Mouse (Mus musculus) hindbrain, embryonic 10.5 days (tissue): ENCODE results near the gene Cyp4f18. TPM values are rescaled to one million over a fixed set of nuclear protein-coding genes. Genes with fewer than 3 reads are reported as not detected.
"Not testable (repeated sequence)": the region's sequence is repeated elsewhere in the genome, so short reads cannot be mapped to it uniquely, and the experiment has no call there.

Experiments used
- DNase-seq: peaks from one replicate; pipeline ENCODE4 v3.0.0-alpha.2; 2017; ENCODE audit warnings: low spot score
- H3K27ac ChIP-seq: fragments of 300-500 bp; sonication (generic); 2 replicates; pipeline ENCODE4 v1.5.1; 2016; ENCODE audit warnings: mild to moderate bottlenecking, moderate library complexity
- H3K27me3 ChIP-seq: fragments of 300-500 bp; sonication (generic); 2 replicates; pipeline ENCODE4 v1.6.1; 2016; ENCODE audit warnings: mild to moderate bottlenecking; ENCODE audit not compliant: poor library complexity, insufficient read depth, severe bottlenecking
- H3K36me3 ChIP-seq: fragments of 300-500 bp; sonication (generic); 2 replicates; pipeline ENCODE4 v1.6.1; 2016; ENCODE audit warnings: mild to moderate bottlenecking, moderate library complexity
- H3K4me1 ChIP-seq: fragments of 300-500 bp; sonication (generic); replicated peaks from 2 replicates; pipeline ENCODE4 v1.6.1; 2016; ENCODE audit warnings: mild to moderate bottlenecking
- H3K4me3 ChIP-seq: fragments of 300-500 bp; sonication (generic); 2 replicates; pipeline ENCODE4 v1.5.1; 2016; ENCODE audit warnings: mild to moderate bottlenecking, moderate library complexity
- H3K9me3 ChIP-seq: fragments of 300-500 bp; sonication (generic); 2 replicates; pipeline ENCODE4 v1.6.1; 2016; ENCODE audit warnings: mild to moderate bottlenecking, moderate library complexity
- WGBS: fragments of 180-500 bp; shearing (Covaris S2); methylation state at CpG from one replicate; pipeline ENCODE4 v1.1.7; 2016; 5-methylcytosine and 5-hydroxymethylcytosine counted together
- polyA plus RNA-seq: library from polyadenylated mRNA; unstranded; fragments of >200 nt; fragmentation: Nextera tagmentation; extraction: Ambion mirVana; gene quantifications from 2 replicates; pipeline ENCODE4 v1.2.1, GENCODE M21; 2016

Cyp4f18 gene
- 0.50 and 1.0 TPM in 2 replicates for polyA plus RNA-seq

- no peak for DNase-seq
- Histone ChIP-seq H3K36me3 (no peaks in the 10 kb centered on the region), H3K9me3 (no peaks in the 10 kb centered on the region), H3K4me1 (no peaks in the 10 kb centered on the region), H3K4me3 (no peak within 1 kb of the TSS), H3K27me3 (no peaks in the 10 kb centered on the region), H3K27ac (no peak within 1 kb of the TSS)
- WGBS: 80% methylated on average over 3 of the region's 3 CpGs
These were observed at the start of gene Cyp4f18 for GRCm38 (mm10) chr8:72009473-72009872. Gene Cyp4f18, minus strand, starts transcription at chr8:72009626.

GRCm38 (mm10) chr8:72057643-72058042 lies 48.2 kb upstream of the Cyp4f18 start:
- H3K4me1 ChIP-seq, DNase-seq, H3K4me3 ChIP-seq, H3K36me3 ChIP-seq, H3K27me3 ChIP-seq, H3K27ac ChIP-seq, H3K9me3 ChIP-seq: not testable (repeated sequence)
- 81% methylated on average over 3 of the region's 4 CpGs for WGBS

GRCm38 (mm10) chr8:72054633-72055032 lies 45.2 kb upstream of the Cyp4f18 start:
- H3K9me3 ChIP-seq: not testable (repeated sequence)

GRCm38 (mm10) chr8:72042493-72042892 lies 33.1 kb upstream of the Cyp4f18 start:
- H3K27me3 ChIP-seq: no peaks in the 10 kb centered on the region
- 90% methylated on average over 1 of the region's 1 CpGs for WGBS
- no peak for DNase-seq
- no peak overlapping the region for H3K4me3 ChIP-seq
- no peaks in the 10 kb centered on the region for H3K9me3 ChIP-seq
- no peak overlapping the region for H3K27ac ChIP-seq
- no peaks in the 10 kb centered on the region for H3K4me1 ChIP-seq
- H3K36me3 ChIP-seq: no peaks in the 10 kb centered on the region

More at GRCm38 (mm10) chr8:72054633-72055032, 45.2 kb upstream of the Cyp4f18 start:
- DNase-seq, H3K4me1 ChIP-seq, H3K4me3 ChIP-seq, H3K36me3 ChIP-seq, H3K27me3 ChIP-seq, H3K27ac ChIP-seq: not testable (repeated sequence)

GRCm38 (mm10) chr8:72040918-72041317 lies 31.5 kb upstream of the Cyp4f18 start, which contains the start of gene Olfr372:
Gene Olfr372, plus strand, starts transcription at chr8:72041218.
- not testable (repeated sequence) for H3K27me3 ChIP-seq, DNase-seq, H3K36me3 ChIP-seq, H3K27ac ChIP-seq, H3K4me1 ChIP-seq, H3K9me3 ChIP-seq, H3K4me3 ChIP-seq
- WGBS: 77% methylated on average over 4 of the region's 4 CpGs

- WGBS: 38% methylated on average over 4 of the region's 4 CpGs
- DNase-seq: not testable (repeated sequence)
These were observed 23.5 kb upstream of the Cyp4f18 start for GRCm38 (mm10) chr8:72032926-72033325.

GRCm38 (mm10) chr8:72024886-72025285 lies 15.5 kb upstream of the Cyp4f18 start:
- H3K27me3 ChIP-seq, H3K27ac ChIP-seq, H3K4me3 ChIP-seq, H3K4me1 ChIP-seq, H3K36me3 ChIP-seq, H3K9me3 ChIP-seq, DNase-seq: not testable (repeated sequence)
- 19% methylated on average over 4 of the region's 9 CpGs for WGBS

More at GRCm38 (mm10) chr8:72032926-72033325, 23.5 kb upstream of the Cyp4f18 start:
- not testable (repeated sequence) for H3K9me3 ChIP-seq, H3K27me3 ChIP-seq, H3K4me1 ChIP-seq, H3K27ac ChIP-seq, H3K36me3 ChIP-seq, H3K4me3 ChIP-seq

GRCm38 (mm10) chr8:72019816-72020215 lies 10.4 kb upstream of the Cyp4f18 start:
- DNase-seq: no peak
- Histone ChIP-seq H3K36me3 (no peaks in the 10 kb centered on the region), H3K4me1 (no peaks in the 10 kb centered on the region), H3K4me3 (no peak overlapping the region), H3K27me3 (no peaks in the 10 kb centered on the region), H3K9me3 (0 out of 2 replicates have a peak, but pooled peaks cover 4% of the 10 kb centered on the region), H3K27ac (no peak overlapping the region)
- 49% methylated on average over 2 of the region's 2 CpGs for WGBS

GRCm38 (mm10) chr8:72019022-72019421 lies 9.6 kb upstream of the Cyp4f18 start:
- H3K27ac ChIP-seq, DNase-seq, H3K4me1 ChIP-seq, H3K9me3 ChIP-seq, H3K4me3 ChIP-seq, H3K27me3 ChIP-seq, H3K36me3 ChIP-seq: not testable (repeated sequence)
- WGBS: 81% methylated on average over 1 of the region's 1 CpGs

GRCm38 (mm10) chr8:72018141-72018540 lies 8.7 kb upstream of the Cyp4f18 start:
- 0 out of 2 replicates have a peak, but pooled peaks cover 3% of the 10 kb centered on the region for H3K9me3 ChIP-seq
- H3K4me3 ChIP-seq: no peak overlapping the region
- no peak overlapping the region for H3K27ac ChIP-seq
- no peaks in the 10 kb centered on the region for H3K36me3 ChIP-seq
- DNase-seq: no peak
- H3K27me3 ChIP-seq: no peaks in the 10 kb centered on the region
- WGBS: 80% methylated on average over 2 of the region's 2 CpGs
- H3K4me1 ChIP-seq: no peaks in the 10 kb centered on the region

- H3K27me3 ChIP-seq, H3K4me3 ChIP-seq, H3K36me3 ChIP-seq, DNase-seq, H3K4me1 ChIP-seq, H3K9me3 ChIP-seq, H3K27ac ChIP-seq: not testable (repeated sequence)
- 71% methylated on average over 2 of the region's 2 CpGs for WGBS
These were observed 7.9 kb upstream of the Cyp4f18 start for GRCm38 (mm10) chr8:72017339-72017738.

- not testable (repeated sequence) for H3K36me3 ChIP-seq, DNase-seq, H3K27ac ChIP-seq, H3K4me3 ChIP-seq, H3K4me1 ChIP-seq, H3K27me3 ChIP-seq, H3K9me3 ChIP-seq
- WGBS: 72% methylated on average over 6 of the region's 6 CpGs
These were observed 4.2 kb upstream of the Cyp4f18 start for GRCm38 (mm10) chr8:72013506-72014228.

GRCm38 (mm10) chr8:72008134-72008641 lies 1.2 kb downstream of the Cyp4f18 start:
- Histone ChIP-seq H3K27ac (no peak overlapping the region), H3K36me3 (no peaks in the 10 kb centered on the region), H3K27me3 (no peaks in the 10 kb centered on the region), H3K4me1 (no peaks in the 10 kb centered on the region), H3K4me3 (no peak overlapping the region), H3K9me3 (no peaks in the 10 kb centered on the region)
- DNase-seq: no peak
- WGBS: 78% methylated on average over 3 of the region's 3 CpGs
